Mouse (Mus musculus) midbrain, postnatal 0 days (tissue): ENCODE results near the gene Crim1. TPM values are rescaled to one million over a fixed set of nuclear protein-coding genes. Genes with fewer than 3 reads are reported as not detected.

ENCODE experiments used
- ATAC-seq: fragments of 200-750 bp; cut with Nextera tagmentation; 2 replicates; pipeline ENCODE4 v1.8.0; 2017; ENCODE audit warnings: moderate number of reproducible peaks, mild to moderate bottlenecking, moderate TSS enrichment, moderate library complexity; ENCODE audit not compliant: low FRiP score
- DNase-seq: peaks from one replicate; pipeline ENCODE4 v3.0.0-alpha.2; 2015; ENCODE audit warnings: low spot score
- H3K27ac ChIP-seq: fragments of 300-500 bp; sonication (generic); 2 replicates; pipeline ENCODE4 v1.5.1; 2014; ENCODE audit warnings: low read depth, mild to moderate bottlenecking, low read length, mixed read lengths
- H3K27me3 ChIP-seq: fragments of 300-500 bp; sonication (generic); 2 replicates; pipeline ENCODE4 v1.6.1; 2014; ENCODE audit warnings: low read length, control low read depth, mixed read lengths; ENCODE audit not compliant: insufficient read depth
- H3K36me3 ChIP-seq: fragments of 300-500 bp; sonication (generic); 2 replicates; pipeline ENCODE4 v1.6.1; 2014; ENCODE audit warnings: low read length, control low read depth, mixed read lengths; ENCODE audit not compliant: insufficient read depth
- H3K4me1 ChIP-seq: fragments of 300-500 bp; sonication (generic); 2 replicates; pipeline ENCODE4 v1.6.1; 2014; ENCODE audit warnings: mild to moderate bottlenecking, control low read depth, antibody characterized with exemption, low read length, mixed read lengths; ENCODE audit not compliant: insufficient read depth
- H3K4me2 ChIP-seq: fragments of 300-500 bp; sonication (generic); 2 replicates; pipeline ENCODE4 v1.6.1; 2014; ENCODE audit warnings: low read depth, mild to moderate bottlenecking, low read length, mixed read lengths; ENCODE audit not compliant: poor library complexity, severe bottlenecking
- H3K4me3 ChIP-seq: fragments of 300-500 bp; sonication (generic); 2 replicates; pipeline ENCODE4 v1.5.1; 2014; ENCODE audit warnings: low read depth, mild to moderate bottlenecking, low read length, moderate library complexity
- H3K9ac ChIP-seq: fragments of 300-500 bp; sonication (generic); replicated peaks from 2 replicates; pipeline ENCODE4 v1.6.1; 2014; ENCODE audit warnings: mild to moderate bottlenecking, low read length, moderate library complexity, mixed read lengths; ENCODE audit not compliant: poor library complexity, severe bottlenecking
- H3K9me3 ChIP-seq: fragments of 300-500 bp; sonication (generic); 2 replicates; pipeline ENCODE4 v1.6.1; 2016; ENCODE audit warnings: low read length, control low read depth
- CTCF ChIP-seq: IDR thresholded peaks from 2 replicates; pipeline ENCODE4 v1.5.1; 2016; ENCODE audit warnings: antibody characterized with exemption, mild to moderate bottlenecking
- WGBS: fragments of 180-500 bp; shearing (Covaris S2); extraction: QIAGEN DNeasy Blood & Tissue Kit; methylation state at CpG from one replicate; pipeline ENCODE4 v1.1.7; 2014; 5-methylcytosine and 5-hydroxymethylcytosine counted together
- polyA plus RNA-seq: library from polyadenylated mRNA; unstranded; fragments of >200 nt; fragmentation: Nextera tagmentation; extraction: Ambion mirVana; gene quantifications from 2 replicates; pipeline ENCODE4 v1.2.1, GENCODE M21; 2015
- total RNA-seq: library from RNA; depleted of rRNA; stranded (reverse); fragments of >200 nt; gene quantifications from 2 replicates; pipeline ENCODE4 v1.2.3, GENCODE M21; 2014

Crim1 gene
- total and polyA plus RNA-seq, 2 experiments from 2014 or later, result 16.5 to 119 TPM

GRCm38 (mm10) chr17:78266271-78266670 lies 66.2 kb downstream of the Crim1 start:
- TF ChIP-seq CTCF, result no peak
- Histone ChIP-seq H3K27me3 (no peaks in the 10 kb centered on the region), H3K27ac (no peak overlapping the region), H3K9me3 (no peaks in the 10 kb centered on the region), H3K4me2 (no peak overlapping the region), H3K9ac (no peak overlapping the region), H3K36me3 (no peaks in the 10 kb centered on the region), H3K4me1 (no peaks in the 10 kb centered on the region), H3K4me3 (no peak overlapping the region)
- DNase-seq, result no peak
- ATAC-seq, result no peak
- WGBS, result 95% methylated on average over 2 of the region's 2 CpGs

- no peak for TF ChIP-seq CTCF
- ATAC-seq (no peak), DNase-seq (no peak)
- no peaks in the 10 kb centered on the region for H3K36me3 ChIP-seq
- no peaks in the 10 kb centered on the region for H3K27me3 ChIP-seq
- 63% methylated on average over 4 of the region's 4 CpGs for WGBS
- no peak overlapping the region for H3K9ac ChIP-seq
- H3K4me1 ChIP-seq, result no peaks in the 10 kb centered on the region
- H3K9me3 ChIP-seq, result no peaks in the 10 kb centered on the region
- H3K27ac ChIP-seq, result no peak overlapping the region
- no peak overlapping the region for H3K4me2 ChIP-seq
- no peak overlapping the region for H3K4me3 ChIP-seq
Observed at GRCm38 (mm10) chr17:78268591-78268990, 68.5 kb downstream of the Crim1 start.

GRCm38 (mm10) chr17:78269311-78269710 lies 69.3 kb downstream of the Crim1 start:
- no peak overlapping the region for H3K9ac ChIP-seq
- no peaks in the 10 kb centered on the region for H3K36me3 ChIP-seq
- ATAC-seq, result no peak

GRCm38 (mm10) chr17:78270019-78270418 lies 70.0 kb downstream of the Crim1 start:
- no peak for ATAC-seq
- no peaks in the 10 kb centered on the region for H3K36me3 ChIP-seq
- no peak overlapping the region for H3K27ac ChIP-seq
- no peak overlapping the region for H3K9ac ChIP-seq
- H3K4me3 ChIP-seq, result no peak overlapping the region
- H3K27me3 ChIP-seq, result no peaks in the 10 kb centered on the region
- no peaks in the 10 kb centered on the region for H3K9me3 ChIP-seq
- DNase-seq, result no peak
- H3K4me1 ChIP-seq, result no peaks in the 10 kb centered on the region
- WGBS, result 80% methylated on average over 6 of the region's 6 CpGs
- no peak for TF ChIP-seq CTCF
- H3K4me2 ChIP-seq, result no peak overlapping the region

More at GRCm38 (mm10) chr17:78269311-78269710, 69.3 kb downstream of the Crim1 start:
- Histone ChIP-seq H3K27me3 (no peaks in the 10 kb centered on the region), H3K9me3 (no peaks in the 10 kb centered on the region), H3K27ac (no peak overlapping the region), H3K4me1 (no peaks in the 10 kb centered on the region), H3K4me3 (no peak overlapping the region), H3K4me2 (no peak overlapping the region)
- WGBS, result 96% methylated on average over 8 of the region's 8 CpGs
- TF ChIP-seq CTCF, result no peak
- DNase-seq, result no peak

- Histone ChIP-seq H3K27ac (no peak overlapping the region), H3K4me2 (no peak overlapping the region), H3K9me3 (no peaks in the 10 kb centered on the region), H3K4me1 (no peaks in the 10 kb centered on the region), H3K4me3 (no peak overlapping the region), H3K36me3 (no peaks in the 10 kb centered on the region), H3K27me3 (no peaks in the 10 kb centered on the region), H3K9ac (no peak overlapping the region)
- ATAC-seq, result no peak
- DNase-seq, result peak; percentile 13
- TF ChIP-seq CTCF, result no peak
- 81% methylated on average over 8 of the region's 8 CpGs for WGBS
Observed at GRCm38 (mm10) chr17:78271731-78272130, 71.7 kb downstream of the Crim1 start.

- H3K4me1 ChIP-seq, result no peaks in the 10 kb centered on the region
- ATAC-seq, result no peak
- no peaks in the 10 kb centered on the region for H3K36me3 ChIP-seq
- H3K9me3 ChIP-seq, result no peaks in the 10 kb centered on the region
- 57% methylated on average over 8 of the region's 8 CpGs for WGBS
- no peak for DNase-seq
- no peak for TF ChIP-seq CTCF
- no peak overlapping the region for H3K27ac ChIP-seq
- H3K9ac ChIP-seq, result no peak overlapping the region
- no peaks in the 10 kb centered on the region for H3K27me3 ChIP-seq
- no peak overlapping the region for H3K4me2 ChIP-seq
- no peak overlapping the region for H3K4me3 ChIP-seq
Observed at GRCm38 (mm10) chr17:78272142-78272541, 72.1 kb downstream of the Crim1 start.
